Mouse (Mus musculus): ENCODE results near the gene Msrb3. TPM values are rescaled to one million over a fixed set of nuclear protein-coding genes. Genes with fewer than 3 reads are reported as not detected.

Gene Msrb3
- total and polyA plus RNA-seq, 3 experiments: not detected

GRCm38 (mm10) chr10:120784516-120784915 is 114.4 kb downstream of the Msrb3 start:
- Histone ChIP-seq H3K4me2 (ENCODE audit: insufficient read depth, low read depth, poor library complexity, severe bottlenecking) (no peak overlapping the region), H3K36me3 (replicated peaks in 1 of 2; ENCODE audit: control insufficient read depth in 1 of 2, insufficient read depth in 1 of 2, low read length in 1 of 2) (no peaks in the 10 kb centered on the region), H3K9ac (ENCODE audit: insufficient read depth, low read depth) (no peak overlapping the region), H3K4me1 (ENCODE audit: control insufficient read depth in 1 of 2, insufficient read depth in 2 of 2) (no peaks in the 10 kb centered on the region), H3K79me2 (replicated peaks; ENCODE audit: control insufficient read depth, extremely low read depth, insufficient read depth, poor library complexity, severe bottlenecking) (no peaks in the 10 kb centered on the region), H3K9me3 (replicated peaks; ENCODE audit: low read length) (peaks cover 72% of the 10 kb centered on the region), H3K27me3 (replicated peaks) (no peaks in the 10 kb centered on the region), H3K4me3 (replicated peaks in 1 of 3; ENCODE audit: low read depth in 2 of 3, low read length in 2 of 3, poor library complexity in 1 of 3) (no peak overlapping the region), H3K27ac (ENCODE audit: insufficient read depth, low read depth) (no peak overlapping the region)
- in situ Hi-C loops (cut with MboI; ENCODE audit: low pct_ligation_motif_present, low pct_unique_long_range_greater_than_20kb, low sequenced_read_pairs) (no loop called here), dilution Hi-C loops (cut with MboI; ENCODE audit: extremely low pct_ligation_motif_present, extremely low pct_unique_long_range_greater_than_20kb, low sequenced_read_pairs) (no loop called here)
- TF ChIP-seq MAZ (IDR thresholded peaks at IDR 0.05; ENCODE audit: low read depth, low read length): no peak
- no peak for DNase-seq (ENCODE audit: extremely low read depth)

GRCm38 (mm10) chr10:120783393-120783792 is 115.5 kb downstream of the Msrb3 start:
- Histone ChIP-seq H3K79me2 (replicated peaks; ENCODE audit: control insufficient read depth, extremely low read depth, insufficient read depth, poor library complexity, severe bottlenecking) (no peaks in the 10 kb centered on the region), H3K9ac (ENCODE audit: insufficient read depth, low read depth) (no peak overlapping the region), H3K4me3 (replicated peaks in 1 of 3; ENCODE audit: low read depth in 2 of 3, low read length in 2 of 3, poor library complexity in 1 of 3) (no peak overlapping the region), H3K4me2 (ENCODE audit: insufficient read depth, low read depth, poor library complexity, severe bottlenecking) (no peak overlapping the region), H3K9me3 (replicated peaks; ENCODE audit: low read length) (peaks cover 69% of the 10 kb centered on the region), H3K27me3 (replicated peaks) (no peaks in the 10 kb centered on the region), H3K4me1 (ENCODE audit: control insufficient read depth in 1 of 2, insufficient read depth in 2 of 2) (no peaks in the 10 kb centered on the region), H3K36me3 (replicated peaks in 1 of 2; ENCODE audit: control insufficient read depth in 1 of 2, insufficient read depth in 1 of 2, low read length in 1 of 2) (no peaks in the 10 kb centered on the region), H3K27ac (ENCODE audit: insufficient read depth, low read depth) (no peak overlapping the region)
- no peak for DNase-seq (ENCODE audit: extremely low read depth)
- TF ChIP-seq JUN (IDR thresholded peaks at IDR 0.05; ENCODE audit: insufficient read depth, low read depth, low read length) (no peak), GABPA (IDR thresholded peaks at IDR 0.05; ENCODE audit: insufficient replicate concordance, low read depth, low read length) (no peak), TCF12 (IDR thresholded peaks at IDR 0.05; ENCODE audit: low read depth, low read length) (no peak), MAFK (IDR thresholded peaks at IDR 0.05; ENCODE audit: insufficient replicate concordance, low read length) (no peak), POLR2A (IDR thresholded peaks at IDR 0.05; ENCODE audit: low read depth, low read length) (no peak), ZKSCAN1 (IDR thresholded peaks at IDR 0.05; ENCODE audit: borderline replicate concordance, low read depth, low read length) (no peak), EP300 (IDR thresholded peaks at IDR 0.05; ENCODE audit: low read length) (no peak), BHLHE40 (IDR thresholded peaks at IDR 0.05; ENCODE audit: low read depth, low read length) (no peak), MAX (IDR thresholded peaks at IDR 0.05; ENCODE audit: low read length) (no peak), ETS1 (conservative IDR thresholded peaks at IDR 0.05; ENCODE audit: low read depth, low read length) (no peak), SIN3A (IDR thresholded peaks at IDR 0.05; ENCODE audit: low read length) (no peak), PAX5 (IDR thresholded peaks at IDR 0.05; ENCODE audit: low read length) (no peak), USF2 (conservative IDR thresholded peaks at IDR 0.05; ENCODE audit: low read depth, low read length) (no peak), CTCF (conservative IDR thresholded peaks at IDR 0.05 in 1 of 2, IDR thresholded peaks at IDR 0.05 in 1 of 2; ENCODE audit: low read depth in 2 of 2, low read length in 2 of 2) (no peak), JUND (conservative IDR thresholded peaks at IDR 0.05; ENCODE audit: low read depth, low read length) (no peak), USF1 (IDR thresholded peaks at IDR 0.05; ENCODE audit: low read depth, low read length) (no peak), ZC3H11A (IDR thresholded peaks at IDR 0.05; ENCODE audit: low read depth, low read length) (no peak), MAZ (IDR thresholded peaks at IDR 0.05; ENCODE audit: low read depth, low read length) (no peak), SMC3 (IDR thresholded peaks at IDR 0.05; ENCODE audit: low read depth, low read length) (no peak), IRF4 (IDR thresholded peaks at IDR 0.05; ENCODE audit: low read depth, low read length) (no peak)
- dilution Hi-C loops (cut with MboI; ENCODE audit: extremely low pct_ligation_motif_present, extremely low pct_unique_long_range_greater_than_20kb, low sequenced_read_pairs): no loop called here
- in situ Hi-C loops (cut with MboI; ENCODE audit: low pct_ligation_motif_present, low pct_unique_long_range_greater_than_20kb, low sequenced_read_pairs): no loop called here
